Mouse (Mus musculus) stomach, postnatal 0 days (tissue): ENCODE measurements around the gene Slpi. TPM values are rescaled to one million over a fixed set of nuclear protein-coding genes. Genes with fewer than 3 reads are reported as not detected.

Source experiments
- ATAC-seq: fragments of 200-750 bp; cut with Nextera tagmentation; 2 replicates; pipeline ENCODE4 v1.8.0; 2017; ENCODE audit not compliant: low FRiP score, low TSS enrichment
- DNase-seq: peaks from one replicate; pipeline ENCODE4 v3.0.0-alpha.2; 2016; ENCODE audit warnings: low spot score
- H3K27ac ChIP-seq: fragments of 300-500 bp; sonication (generic); replicated peaks from 2 replicates; pipeline ENCODE4 v1.5.1; 2014; ENCODE audit warnings: mild to moderate bottlenecking, control low read depth
- H3K27me3 ChIP-seq: fragments of 300-500 bp; sonication (generic); 2 replicates; pipeline ENCODE4 v1.6.1; 2014; ENCODE audit warnings: low read length; ENCODE audit not compliant: control insufficient read depth, insufficient read depth
- H3K36me3 ChIP-seq: fragments of 300-500 bp; sonication (generic); 2 replicates; pipeline ENCODE4 v1.6.1; 2014; ENCODE audit warnings: low read length, mixed read lengths; ENCODE audit not compliant: control insufficient read depth, insufficient read depth
- H3K4me1 ChIP-seq: fragments of 300-500 bp; sonication (generic); replicated peaks from 2 replicates; pipeline ENCODE4 v1.6.1; 2014; ENCODE audit warnings: antibody characterized with exemption; ENCODE audit not compliant: control insufficient read depth, insufficient read depth
- H3K4me2 ChIP-seq: fragments of 300-500 bp; sonication (generic); replicated peaks from 2 replicates; pipeline ENCODE4 v1.6.1; 2014; ENCODE audit warnings: low read depth, mild to moderate bottlenecking, control low read depth, moderate library complexity
- H3K4me3 ChIP-seq: fragments of 300-500 bp; sonication (generic); 2 replicates; pipeline ENCODE4 v1.5.1; 2014; ENCODE audit warnings: low read depth, low read length, control low read depth
- H3K9ac ChIP-seq: fragments of 300-500 bp; sonication (generic); 2 replicates; pipeline ENCODE4 v1.6.1; 2014; ENCODE audit warnings: mild to moderate bottlenecking, low read length, control low read depth, mixed read lengths
- H3K9me3 ChIP-seq: fragments of 300-500 bp; sonication (generic); 2 replicates; pipeline ENCODE4 v1.6.1; 2016; ENCODE audit warnings: low read length; ENCODE audit not compliant: control insufficient read depth
- CTCF ChIP-seq: IDR thresholded peaks from 2 replicates; pipeline ENCODE4 v1.5.1; 2016; ENCODE audit warnings: antibody characterized with exemption, low read depth, mild to moderate bottlenecking, moderate library complexity
- EP300 ChIP-seq: optimal IDR thresholded peaks from 2 replicates; pipeline ENCODE3; 2016; ENCODE audit warnings: antibody characterized with exemption
- WGBS: fragments of 180-500 bp; shearing (Covaris S2); extraction: QIAGEN DNeasy Blood & Tissue Kit; methylation state at CpG from one replicate; pipeline ENCODE4 v1.1.7; 2014; 5-methylcytosine and 5-hydroxymethylcytosine counted together
- polyA plus RNA-seq: library from polyadenylated mRNA; unstranded; fragments of >200 nt; fragmentation: Nextera tagmentation; extraction: Ambion mirVana; gene quantifications from 2 replicates; pipeline ENCODE4 v1.2.1, GENCODE M21; 2015

The Slpi gene
- 4,305 and 4,348 TPM in 2 replicates for polyA plus RNA-seq

DNA sequence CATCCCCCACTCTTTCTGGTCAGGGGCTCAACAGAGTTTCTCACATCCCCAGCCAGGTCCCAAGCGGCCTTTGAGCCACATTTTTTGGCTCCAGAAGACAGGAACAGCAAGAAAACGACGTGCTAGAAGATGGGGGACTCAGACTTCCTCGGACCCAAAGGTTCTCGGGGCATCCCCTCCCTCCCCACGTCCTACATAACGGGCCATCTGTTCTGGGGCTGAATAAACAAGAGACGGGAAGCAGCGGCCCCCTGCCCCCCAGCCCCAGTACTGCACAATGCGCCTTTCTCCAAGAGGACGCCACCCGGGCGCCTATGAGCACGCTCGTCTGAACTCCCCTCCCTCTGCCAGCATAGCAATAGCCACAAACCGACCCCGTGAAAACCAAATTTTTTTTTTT, at the start of gene Slpi:
Slpi (minus strand) TSS at position 76 of the 400 bp plus-strand sequence.
- Histone ChIP-seq H3K9ac (peak within 1 kb of the TSS; percentile 53), H3K4me3 (peak within 1 kb of the TSS; percentile 45), H3K4me1 (0 out of 2 replicates have a peak, but pooled peaks cover 2% of the 10 kb centered on the region), H3K27ac (no peak within 1 kb of the TSS; the same call in 1 of the 2 replicates), H3K27me3 (no peaks in the 10 kb centered on the region), H3K9me3 (no peaks in the 10 kb centered on the region), H3K36me3 (no peaks in the 10 kb centered on the region), H3K4me2 (peak within 1 kb of the TSS; percentile 64)
- DNase-seq, result no peak
- ATAC-seq, result no peak; the same call in 1 of the 2 replicates
- 2% methylated on average over 17 of the region's 17 CpGs for WGBS
- TF ChIP-seq EP300 (no peak), CTCF (no peak)

DNA sequence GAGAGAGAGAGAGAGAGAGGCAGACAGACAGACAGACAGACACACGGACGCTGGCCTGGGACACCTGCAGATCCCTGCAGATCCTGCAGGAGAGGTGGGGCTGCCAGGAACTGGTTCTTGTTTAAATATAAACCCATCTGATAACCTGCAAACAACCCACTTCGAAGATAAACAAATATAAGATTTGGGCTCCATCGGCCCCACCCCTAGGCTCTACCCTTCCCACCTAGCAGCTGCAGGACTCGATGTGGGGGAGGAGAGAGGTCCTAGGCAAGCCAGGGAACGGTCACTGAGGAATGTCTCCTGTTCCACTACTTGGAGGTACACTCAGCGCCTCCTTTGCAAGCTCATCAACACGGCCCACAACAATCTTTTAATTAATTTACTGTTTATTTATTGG, 49.4 kb upstream of the Slpi start:
- Histone ChIP-seq H3K9ac (no peak overlapping the region), H3K9me3 (no peaks in the 10 kb centered on the region), H3K36me3 (no peaks in the 10 kb centered on the region), H3K4me3 (no peak overlapping the region), H3K4me2 (peak overlapping the region; percentile 38), H3K4me1 (peaks cover 24% of the 10 kb centered on the region), H3K27ac (peak overlapping the region; percentile 91), H3K27me3 (no peaks in the 10 kb centered on the region)
- peak; percentile 69 for DNase-seq
- peak; percentile 15; the same call in 1 of the 2 replicates for ATAC-seq
- TF ChIP-seq CTCF (no peak), EP300 (no peak)
- 40% methylated on average over 8 of the region's 8 CpGs for WGBS

DNA sequence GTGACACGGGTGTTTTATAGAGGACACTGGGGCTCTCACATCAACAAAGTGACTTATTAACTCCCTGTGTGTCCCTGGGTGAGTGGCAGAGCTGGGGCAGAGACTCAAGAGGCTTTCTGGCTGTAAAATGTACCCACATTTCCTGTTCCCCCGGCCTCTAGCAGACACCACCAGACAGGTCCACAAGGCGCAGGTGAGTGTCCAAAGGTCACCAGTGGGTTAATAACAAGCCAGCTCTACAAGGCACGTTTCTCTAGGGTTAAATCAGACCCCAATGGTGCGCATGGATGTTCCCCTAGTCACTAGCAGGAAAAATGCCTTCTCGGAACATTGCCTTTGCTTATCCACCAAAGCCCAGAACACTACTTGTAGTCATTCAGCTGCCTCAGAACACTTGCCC, 48.8 kb upstream of the Slpi start:
- H3K27ac ChIP-seq, result peak overlapping the region; percentile 91
- no peaks in the 10 kb centered on the region for H3K9me3 ChIP-seq
- H3K36me3 ChIP-seq, result no peaks in the 10 kb centered on the region
- WGBS, result 50% methylated on average over 6 of the region's 6 CpGs
- H3K4me1 ChIP-seq, result peaks cover 24% of the 10 kb centered on the region
- no peak for ATAC-seq
- H3K4me3 ChIP-seq, result no peak overlapping the region
- DNase-seq, result peak; percentile 59
- TF ChIP-seq CTCF (no peak), EP300 (no peak)
- no peak overlapping the region; the same call in 1 of the 2 replicates for H3K9ac ChIP-seq
- H3K4me2 ChIP-seq, result peak overlapping the region; percentile 38
- H3K27me3 ChIP-seq, result no peaks in the 10 kb centered on the region

DNA sequence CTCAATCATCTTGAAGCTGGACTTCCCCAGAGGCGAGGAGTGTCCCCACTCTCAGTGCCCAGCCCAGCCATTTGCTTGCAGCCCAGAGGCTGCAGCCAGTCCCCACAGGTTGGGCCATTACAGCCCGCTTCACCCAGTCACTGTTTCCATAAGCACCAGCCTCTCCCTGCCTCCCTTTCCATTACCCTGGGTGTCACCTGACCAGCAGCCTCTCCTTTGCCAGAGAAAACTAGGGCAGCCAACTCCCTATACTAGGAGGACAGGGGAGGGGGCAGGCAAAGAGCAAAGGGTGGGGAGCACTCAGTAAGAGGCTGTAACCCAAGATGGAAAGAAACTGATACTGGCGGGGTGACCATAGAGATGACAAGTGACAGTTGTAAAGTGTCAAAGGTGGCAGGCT, 48.1 kb upstream of the Slpi start:
- DNase-seq, result peak; percentile 82
- 38% methylated on average over 3 of the region's 3 CpGs for WGBS
- no peak overlapping the region for H3K4me3 ChIP-seq

DNA sequence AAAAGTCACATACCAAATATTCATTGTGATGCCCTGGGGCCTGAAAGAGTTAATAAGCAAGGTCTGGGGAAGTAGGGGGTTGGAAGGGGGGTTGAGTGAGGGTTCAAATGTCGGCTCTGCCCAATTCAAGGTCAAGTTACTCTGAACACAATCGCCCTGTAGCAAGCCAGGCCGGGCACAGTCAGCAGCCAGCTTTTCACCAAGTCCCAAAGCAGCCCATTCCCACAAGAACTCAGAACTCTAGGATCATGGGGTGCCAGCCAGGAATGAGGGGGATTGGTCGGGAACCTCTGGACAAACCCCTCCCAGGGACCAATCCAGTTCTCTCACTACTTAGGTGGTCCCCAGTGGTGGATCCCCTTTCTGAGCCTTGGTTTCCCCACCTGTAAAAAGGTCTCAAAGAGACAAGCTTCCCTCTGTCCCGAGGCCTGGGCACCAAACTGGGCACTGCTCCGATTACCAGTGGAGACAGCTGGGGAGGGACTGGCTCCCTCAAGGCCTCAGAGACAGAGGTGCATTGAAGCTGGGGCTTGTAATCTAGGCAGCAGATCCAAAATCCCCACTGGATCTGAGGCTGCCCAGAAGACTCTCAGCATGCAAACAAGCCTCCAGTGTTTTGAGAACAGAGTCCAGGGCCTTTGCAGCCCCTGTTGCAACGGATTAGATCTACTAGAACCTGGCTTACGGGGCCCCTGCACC, 47.5 kb upstream of the Slpi start:
- Histone ChIP-seq H3K36me3 (no peaks in the 10 kb centered on the region), H3K4me1 (peaks cover 32% of the 10 kb centered on the region), H3K4me2 (peak overlapping the region; percentile 38), H3K9me3 (no peaks in the 10 kb centered on the region), H3K4me3 (no peak overlapping the region), H3K27me3 (no peaks in the 10 kb centered on the region), H3K9ac (peak overlapping the region; percentile 52), H3K27ac (peak overlapping the region; percentile 91)
- WGBS, result 18% methylated on average over 8 of the region's 8 CpGs
- DNase-seq (no peak), ATAC-seq (no peak)
- no peak for TF ChIP-seq EP300
- no peak for TF ChIP-seq CTCF

More for the DNA sequence above, 48.1 kb upstream of the Slpi start:
- H3K36me3 ChIP-seq, result no peaks in the 10 kb centered on the region
- H3K27me3 ChIP-seq, result no peaks in the 10 kb centered on the region
- peaks cover 28% of the 10 kb centered on the region for H3K4me1 ChIP-seq
- peak; percentile 71 for ATAC-seq
- H3K9me3 ChIP-seq, result no peaks in the 10 kb centered on the region
- peak overlapping the region; percentile 38 for H3K4me2 ChIP-seq
- H3K27ac ChIP-seq, result peak overlapping the region; percentile 91
- peak overlapping the region; percentile 52 for H3K9ac ChIP-seq
- TF ChIP-seq CTCF (no peak), EP300 (no peak)

DNA sequence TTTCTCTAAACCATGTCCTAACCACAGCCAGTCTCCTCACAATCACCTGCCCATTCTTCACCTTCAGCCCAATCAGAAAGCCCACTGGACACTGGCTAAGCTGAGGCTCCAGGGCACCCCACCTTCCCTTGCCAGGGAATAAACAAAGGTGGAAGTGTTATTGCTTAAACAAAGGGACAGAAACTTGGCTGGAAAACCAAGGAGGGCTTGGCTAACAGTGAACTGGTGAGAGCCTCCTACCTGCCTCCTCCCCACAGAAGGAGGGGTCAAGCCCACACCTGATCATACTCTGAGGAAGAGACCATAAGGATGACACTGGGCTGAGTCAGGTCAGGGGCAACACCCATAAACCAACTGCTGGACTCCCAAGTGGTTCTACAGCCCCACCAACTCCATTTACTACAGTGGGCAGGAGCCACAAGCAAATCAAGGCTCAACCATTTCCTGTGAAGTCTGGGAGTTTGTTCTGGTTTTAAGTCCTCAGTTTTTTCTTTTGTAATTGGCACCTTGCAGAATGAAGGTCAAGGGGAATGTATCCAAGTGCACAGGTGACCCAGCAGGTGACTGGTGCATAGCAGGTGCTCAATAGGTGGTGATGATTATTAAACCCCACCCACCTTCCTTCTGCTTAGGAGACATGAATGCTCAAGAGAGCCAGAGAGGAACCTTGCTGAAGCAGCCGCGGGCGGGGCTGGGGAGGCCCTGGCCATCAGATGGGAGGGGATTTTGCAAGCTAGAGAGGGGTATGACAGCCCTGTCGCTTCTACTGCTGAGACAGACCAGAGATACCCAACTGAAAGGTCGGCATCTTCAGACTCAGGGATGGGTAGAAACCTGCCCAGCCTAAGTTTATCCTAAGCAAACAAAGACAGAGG, 46.6 kb upstream of the Slpi start:
- Histone ChIP-seq H3K27me3 (no peaks in the 10 kb centered on the region), H3K36me3 (no peaks in the 10 kb centered on the region), H3K9me3 (no peaks in the 10 kb centered on the region), H3K4me1 (peaks cover 39% of the 10 kb centered on the region), H3K4me2 (no peak overlapping the region), H3K9ac (peak overlapping the region; percentile 8; the same call in 1 of the 2 replicates), H3K27ac (peak overlapping the region; percentile 91), H3K4me3 (no peak overlapping the region)
- TF ChIP-seq EP300 (no peak), CTCF (no peak)
- DNase-seq, result peak; percentile 69
- WGBS, result 33% methylated on average over 5 of the region's 5 CpGs
- ATAC-seq, result peak; percentile 13; the same call in 1 of the 2 replicates
